Mouse (Mus musculus) heart, embryonic 10.5 days (tissue): Measurements from ENCODE around the gene Scyl3. TPM values are rescaled to one million over a fixed set of nuclear protein-coding genes. Genes with fewer than 3 reads are reported as not detected.
A peak's percentile ranks its signal among the peaks of the same experiment; 100 is the strongest.

Source experiments
- DNase-seq: peaks from one replicate; pipeline ENCODE4 v3.0.0-alpha.2; 2017; ENCODE audit warnings: low spot score
- H3K27ac ChIP-seq: fragments of 300-500 bp; sonication (generic); 2 replicates; pipeline ENCODE4 v1.5.1; 2016; ENCODE audit warnings: mild to moderate bottlenecking
- H3K27me3 ChIP-seq: fragments of 300-500 bp; sonication (generic); 2 replicates; pipeline ENCODE4 v1.6.1; 2016; ENCODE audit warnings: mild to moderate bottlenecking; ENCODE audit not compliant: poor library complexity, insufficient read depth, severe bottlenecking
- H3K36me3 ChIP-seq: fragments of 300-500 bp; sonication (generic); 2 replicates; pipeline ENCODE4 v1.6.1; 2016; ENCODE audit warnings: mild to moderate bottlenecking, moderate library complexity
- H3K4me1 ChIP-seq: fragments of 300-500 bp; sonication (generic); 2 replicates; pipeline ENCODE4 v1.6.1; 2016; ENCODE audit warnings: mild to moderate bottlenecking
- H3K4me3 ChIP-seq: fragments of 300-500 bp; sonication (generic); 2 replicates; pipeline ENCODE4 v1.5.1; 2016; ENCODE audit warnings: mild to moderate bottlenecking, moderate library complexity
- H3K9me3 ChIP-seq: fragments of 300-500 bp; sonication (generic); 2 replicates; pipeline ENCODE4 v1.6.1; 2016; ENCODE audit warnings: mild to moderate bottlenecking, moderate library complexity
- WGBS: fragments of 180-500 bp; shearing (Covaris S2); methylation state at CpG from one replicate; pipeline ENCODE4 v1.1.7; 2016; 5-methylcytosine and 5-hydroxymethylcytosine counted together
- polyA plus RNA-seq: library from polyadenylated mRNA; unstranded; fragments of >200 nt; fragmentation: Nextera tagmentation; extraction: Ambion mirVana; gene quantifications from 2 replicates; pipeline ENCODE4 v1.2.1, GENCODE M21; 2016

Gene Scyl3
- polyA plus RNA-seq: 11.4 and 16.4 TPM in 2 replicates

DNA sequence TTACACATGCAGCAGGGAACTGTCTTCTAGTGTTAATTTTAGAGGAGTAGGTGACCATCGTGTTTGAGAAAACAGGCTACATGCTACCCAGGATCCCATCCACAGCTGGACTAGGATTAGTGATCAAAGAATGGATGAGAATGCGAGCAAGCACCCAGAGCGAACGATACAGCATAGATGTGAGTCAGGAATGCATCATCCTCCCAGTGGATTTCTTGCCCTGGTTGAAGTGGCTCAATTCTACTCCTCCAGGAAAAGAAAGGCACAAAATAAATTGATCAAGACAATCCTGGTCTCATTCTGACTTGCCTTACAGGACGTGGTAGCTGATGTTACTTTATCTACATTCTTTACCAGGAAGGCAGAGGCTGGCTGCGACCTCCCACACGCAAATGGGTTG is at the start of gene Scyl3:
TSS of gene Scyl3 (plus strand) at position 255 of the 400 bp plus-strand sequence.
- DNase-seq: no peak
- H3K27ac ChIP-seq: peak within 1 kb of the TSS; percentile 92
- no peaks in the 10 kb centered on the region for H3K9me3 ChIP-seq
- H3K4me3 ChIP-seq: peak within 1 kb of the TSS; percentile 91
- H3K36me3 ChIP-seq: 0 out of 2 replicates have a peak, but pooled peaks cover 7% of the 10 kb centered on the region
- no peaks in the 10 kb centered on the region for H3K27me3 ChIP-seq
- peaks cover 22% of the 10 kb centered on the region for H3K4me1 ChIP-seq
- 72% methylated on average over 7 of the region's 7 CpGs for WGBS

DNA sequence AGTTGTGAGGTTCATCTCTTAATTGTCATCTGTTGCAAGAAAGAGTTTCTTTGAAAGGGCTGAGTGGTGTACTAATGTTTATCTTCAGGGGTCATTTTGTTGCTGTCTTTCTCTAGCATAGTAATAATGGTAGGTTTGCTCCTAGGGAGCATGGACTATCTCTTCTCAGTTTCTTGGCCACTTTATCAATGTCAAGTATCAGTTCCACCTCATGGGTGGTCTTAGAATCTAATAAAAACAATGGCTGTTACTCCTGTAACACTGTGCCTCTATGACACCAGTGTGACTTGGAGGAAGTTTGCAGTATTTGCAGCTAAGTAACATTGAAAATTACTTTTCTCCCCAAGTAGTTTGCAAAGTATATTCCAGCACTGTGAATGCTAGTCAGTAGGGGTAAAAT is 39.3 kb upstream of the Scyl3 start:
- H3K9me3 ChIP-seq: no peaks in the 10 kb centered on the region
- H3K4me3 ChIP-seq: no peak overlapping the region
- DNase-seq: no peak
- H3K36me3 ChIP-seq: no peaks in the 10 kb centered on the region
- H3K4me1 ChIP-seq: no peaks in the 10 kb centered on the region
- H3K27me3 ChIP-seq: no peaks in the 10 kb centered on the region
- H3K27ac ChIP-seq: no peak overlapping the region

DNA sequence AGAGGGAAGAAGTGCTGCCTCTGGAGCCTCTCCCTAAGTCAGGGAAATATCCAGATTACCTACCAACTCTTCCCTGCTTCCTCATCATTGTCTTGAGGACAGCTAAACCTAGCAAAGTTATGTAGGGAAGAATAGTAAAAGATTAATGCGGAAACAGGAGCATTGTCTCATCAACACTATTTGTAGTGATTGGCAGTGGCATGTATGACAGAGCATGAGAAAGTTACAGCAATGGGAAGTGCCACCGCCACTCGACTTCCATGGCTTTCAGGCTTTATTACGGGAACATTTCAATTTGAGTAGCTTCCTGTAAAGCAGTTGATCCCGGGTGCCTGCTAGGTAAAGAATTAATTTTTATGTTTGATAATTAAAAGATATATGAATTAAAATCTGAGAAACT is 35.6 kb upstream of the Scyl3 start:
- no peaks in the 10 kb centered on the region for H3K4me1 ChIP-seq
- H3K27me3 ChIP-seq: no peaks in the 10 kb centered on the region
- no peak for DNase-seq
- H3K4me3 ChIP-seq: no peak overlapping the region
- 89% methylated on average over 5 of the region's 5 CpGs for WGBS
- H3K9me3 ChIP-seq: no peaks in the 10 kb centered on the region
- no peak overlapping the region for H3K27ac ChIP-seq
- H3K36me3 ChIP-seq: no peaks in the 10 kb centered on the region

DNA sequence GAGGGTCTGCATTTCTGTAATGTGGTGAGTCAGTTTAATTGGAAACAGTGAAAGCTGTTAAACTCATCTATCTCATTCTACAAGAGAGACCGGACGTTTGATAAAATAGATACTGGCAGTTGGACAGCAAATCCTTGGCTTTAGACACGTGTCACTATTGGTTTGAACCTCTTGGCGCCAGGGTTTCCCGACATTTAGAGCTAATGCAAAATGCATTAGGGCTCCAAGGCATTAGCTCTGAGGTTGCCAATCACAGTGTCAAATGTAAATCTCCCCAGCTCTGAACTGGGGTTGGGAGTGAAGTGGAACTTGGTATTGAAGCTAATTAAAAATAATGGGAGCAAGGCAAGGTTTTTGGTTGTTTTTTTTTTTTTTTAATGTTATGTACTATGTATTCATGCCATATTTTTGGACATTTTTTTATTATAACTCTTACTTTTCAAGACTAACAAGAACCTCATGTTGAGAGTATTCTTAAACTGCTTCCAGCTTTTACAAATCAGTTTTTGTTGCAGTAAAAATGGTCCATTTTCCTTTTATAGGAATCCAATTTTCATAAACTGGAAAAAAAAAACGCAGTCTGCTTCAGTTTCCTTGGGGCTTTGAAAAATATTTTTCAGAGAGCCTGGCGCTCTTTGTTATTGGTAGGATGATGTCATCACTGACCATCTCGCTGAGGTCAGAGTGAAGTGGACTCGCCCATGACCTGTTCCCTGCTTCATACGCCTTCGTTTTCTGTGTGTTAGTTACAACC is 34.9 kb upstream of the Scyl3 start:
- 80% methylated on average over 11 of the region's 11 CpGs for WGBS

DNA sequence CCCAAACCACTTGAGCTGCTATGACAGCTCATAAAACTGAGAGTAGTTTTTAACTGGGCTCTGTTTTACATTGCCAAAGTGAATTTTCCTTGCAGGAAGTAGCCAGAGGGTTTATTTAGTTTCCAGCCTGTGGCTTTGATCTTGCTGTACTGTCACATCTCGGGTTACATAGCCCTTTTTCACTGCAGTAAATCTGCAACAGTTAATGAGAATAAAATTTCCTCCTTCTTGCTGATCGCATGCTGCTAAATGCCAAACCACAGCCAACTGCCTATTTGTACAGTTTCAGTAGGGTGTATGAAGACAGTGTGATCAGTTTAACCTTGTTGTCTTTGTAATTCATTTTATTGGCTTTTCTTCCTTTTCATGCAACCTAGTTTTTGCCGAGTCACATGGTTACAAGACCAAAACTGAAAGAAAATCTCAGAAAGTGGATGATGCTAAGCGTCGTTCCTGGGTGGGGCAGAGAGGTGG is 30.6 kb upstream of the Scyl3 start:
- WGBS: 65% methylated on average over 5 of the region's 5 CpGs
- no peak overlapping the region for H3K4me3 ChIP-seq
- H3K4me1 ChIP-seq: no peaks in the 10 kb centered on the region
- DNase-seq: no peak
- H3K27ac ChIP-seq: no peak overlapping the region
- H3K27me3 ChIP-seq: no peaks in the 10 kb centered on the region
- H3K9me3 ChIP-seq: no peaks in the 10 kb centered on the region
- no peaks in the 10 kb centered on the region for H3K36me3 ChIP-seq

More for the DNA sequence above, 34.9 kb upstream of the Scyl3 start:
- Histone ChIP-seq H3K36me3 (no peaks in the 10 kb centered on the region), H3K9me3 (no peaks in the 10 kb centered on the region), H3K27me3 (no peaks in the 10 kb centered on the region), H3K4me3 (no peak overlapping the region), H3K27ac (no peak overlapping the region), H3K4me1 (no peaks in the 10 kb centered on the region)
- DNase-seq: no peak

DNA sequence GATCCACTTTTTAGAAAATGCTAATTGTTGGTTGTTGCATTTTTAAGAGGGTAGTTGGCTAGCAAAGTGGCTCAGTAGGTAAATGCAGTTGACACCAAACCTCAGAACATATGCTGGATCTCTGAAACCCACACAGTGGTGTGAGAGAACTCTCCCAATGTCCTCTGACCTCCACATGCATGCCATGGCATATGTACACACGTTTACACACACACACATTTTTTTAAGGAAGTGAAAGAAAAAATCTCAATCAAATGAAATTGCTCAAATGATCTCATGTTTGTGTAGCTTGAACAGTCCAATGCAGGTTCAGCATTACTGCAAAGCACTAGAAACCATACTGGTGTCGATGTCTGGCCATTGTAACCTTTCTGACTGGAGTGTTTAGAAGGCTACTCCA is 29.3 kb upstream of the Scyl3 start:
- H3K4me1 ChIP-seq: no peaks in the 10 kb centered on the region
- no peak overlapping the region for H3K27ac ChIP-seq
- H3K27me3 ChIP-seq: no peaks in the 10 kb centered on the region
- no peaks in the 10 kb centered on the region for H3K36me3 ChIP-seq
- 84% methylated on average over 2 of the region's 2 CpGs for WGBS
- no peak for DNase-seq
- H3K4me3 ChIP-seq: no peak overlapping the region
- H3K9me3 ChIP-seq: no peaks in the 10 kb centered on the region

DNA sequence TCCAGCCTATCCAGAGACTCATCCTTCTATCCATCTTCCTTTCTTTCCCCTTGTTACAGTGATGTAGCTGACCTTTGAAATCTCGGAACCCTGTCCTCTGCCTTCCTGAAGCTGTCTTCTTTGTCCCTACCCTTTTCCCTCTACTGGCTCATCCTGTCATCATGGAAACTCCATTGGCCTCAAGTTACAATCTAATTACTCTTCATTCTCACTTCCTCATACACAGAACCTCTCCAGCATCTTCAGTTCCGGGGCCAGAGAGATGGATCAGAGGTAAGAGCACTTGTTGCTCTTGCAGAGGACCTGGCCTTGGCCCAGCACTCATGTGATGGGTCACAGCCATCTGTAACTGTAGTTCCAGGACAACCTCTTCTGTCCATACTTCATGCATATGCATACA is 28.7 kb upstream of the Scyl3 start:
- no peaks in the 10 kb centered on the region for H3K4me1 ChIP-seq
- no peak for DNase-seq
- H3K27ac ChIP-seq: no peak overlapping the region
- no peak overlapping the region for H3K4me3 ChIP-seq
- no peaks in the 10 kb centered on the region for H3K27me3 ChIP-seq
- H3K9me3 ChIP-seq: no peaks in the 10 kb centered on the region
- WGBS: 74% methylated on average over 2 of the region's 2 CpGs
- no peaks in the 10 kb centered on the region for H3K36me3 ChIP-seq

DNA sequence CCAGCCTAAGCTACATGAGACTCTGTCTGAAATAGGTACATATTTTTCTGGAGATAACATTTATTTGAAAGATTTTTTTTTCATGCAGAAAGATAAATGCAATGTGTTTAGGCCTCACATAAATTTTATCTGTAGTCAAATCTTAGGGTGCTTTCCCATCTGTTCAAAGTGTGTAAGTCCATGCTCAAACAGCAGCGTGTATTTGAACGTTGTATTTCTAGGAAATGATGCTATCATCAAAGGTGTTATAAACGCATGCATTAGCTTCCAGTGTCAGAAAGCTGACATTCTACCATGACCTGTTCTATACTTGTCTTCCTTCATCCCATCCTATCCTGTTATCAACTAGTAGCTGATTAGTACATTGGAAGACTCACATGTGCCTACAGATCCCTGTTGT is 25.5 kb upstream of the Scyl3 start:
- Histone ChIP-seq H3K27me3 (no peaks in the 10 kb centered on the region), H3K4me1 (peaks cover 2% of the 10 kb centered on the region; the same call in 1 of the 2 replicates), H3K4me3 (no peak overlapping the region), H3K27ac (no peak overlapping the region), H3K9me3 (no peaks in the 10 kb centered on the region), H3K36me3 (no peaks in the 10 kb centered on the region)
- no peak for DNase-seq
- 86% methylated on average over 3 of the region's 3 CpGs for WGBS

DNA sequence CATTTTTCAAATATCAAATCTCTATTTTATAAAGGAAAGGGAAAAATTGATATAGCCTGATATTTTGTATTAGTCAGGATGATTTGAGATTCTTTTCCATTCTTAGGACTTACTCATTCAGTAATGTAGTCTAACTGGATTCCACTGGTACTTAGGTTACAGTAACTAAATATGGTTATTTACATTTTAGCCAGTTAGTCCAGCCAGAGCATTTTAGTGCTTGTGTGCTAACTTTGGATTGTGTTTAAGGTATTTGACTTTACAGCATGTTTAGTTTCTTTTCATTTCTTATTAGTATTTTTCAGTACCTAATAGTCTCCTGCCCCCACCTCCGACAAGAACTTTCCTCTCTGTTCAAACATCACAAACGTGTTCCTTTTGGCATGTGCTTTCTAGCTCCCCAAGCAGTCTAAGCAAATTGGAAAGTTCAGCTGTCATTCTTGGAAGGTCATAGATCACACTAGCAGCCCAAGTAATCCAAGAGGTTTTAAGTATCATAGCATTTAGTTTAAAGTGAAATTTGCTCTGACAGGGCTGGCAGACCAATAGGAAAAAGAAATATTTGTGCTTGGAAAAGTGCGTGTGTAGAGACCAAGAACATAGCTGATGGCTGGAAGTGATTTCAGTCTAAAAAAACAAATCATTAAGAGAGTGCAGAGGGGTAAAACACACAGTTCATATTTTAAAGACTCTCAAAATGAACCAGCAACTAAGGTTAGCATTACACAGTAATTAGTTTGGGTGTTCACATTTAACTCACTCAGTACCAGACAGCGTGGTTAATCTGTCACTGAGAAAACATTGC is 21.7 kb upstream of the Scyl3 start:
- peaks cover 4% of the 10 kb centered on the region; the same call in 1 of the 2 replicates for H3K4me1 ChIP-seq
- no peak overlapping the region for H3K27ac ChIP-seq
- no peaks in the 10 kb centered on the region for H3K9me3 ChIP-seq
- DNase-seq: no peak
- WGBS: 58% methylated on average over 4 of the region's 4 CpGs
- no peaks in the 10 kb centered on the region for H3K27me3 ChIP-seq
- no peak overlapping the region for H3K4me3 ChIP-seq
- no peaks in the 10 kb centered on the region for H3K36me3 ChIP-seq

DNA sequence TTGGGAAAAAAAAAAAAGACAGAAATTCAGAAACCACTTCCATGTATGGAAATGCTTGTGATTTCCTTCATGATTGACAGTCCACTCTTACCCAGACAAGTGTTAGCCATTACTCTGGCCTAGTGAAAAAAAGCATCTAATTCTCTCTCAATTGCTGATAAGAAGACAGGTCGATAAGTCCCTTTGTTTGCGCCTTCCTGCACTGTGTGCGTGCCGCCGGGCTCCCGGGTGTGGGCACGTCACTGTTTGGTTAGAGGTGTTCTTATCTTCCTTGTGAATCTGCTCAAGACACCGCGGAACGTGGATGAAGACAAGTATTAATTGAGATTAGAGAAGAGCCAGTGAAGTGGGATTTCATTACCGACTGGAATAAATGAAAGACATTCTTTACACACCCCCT is 20.5 kb upstream of the Scyl3 start:
- no peaks in the 10 kb centered on the region for H3K27me3 ChIP-seq
- peak overlapping the region; percentile 9; the same call in 1 of the 2 replicates for H3K4me3 ChIP-seq
- H3K9me3 ChIP-seq: no peaks in the 10 kb centered on the region
- H3K27ac ChIP-seq: no peak overlapping the region
- 25% methylated on average over 11 of the region's 11 CpGs for WGBS
- DNase-seq: no peak
- H3K4me1 ChIP-seq: peaks cover 4% of the 10 kb centered on the region; the same call in 1 of the 2 replicates
- H3K36me3 ChIP-seq: no peaks in the 10 kb centered on the region

DNA sequence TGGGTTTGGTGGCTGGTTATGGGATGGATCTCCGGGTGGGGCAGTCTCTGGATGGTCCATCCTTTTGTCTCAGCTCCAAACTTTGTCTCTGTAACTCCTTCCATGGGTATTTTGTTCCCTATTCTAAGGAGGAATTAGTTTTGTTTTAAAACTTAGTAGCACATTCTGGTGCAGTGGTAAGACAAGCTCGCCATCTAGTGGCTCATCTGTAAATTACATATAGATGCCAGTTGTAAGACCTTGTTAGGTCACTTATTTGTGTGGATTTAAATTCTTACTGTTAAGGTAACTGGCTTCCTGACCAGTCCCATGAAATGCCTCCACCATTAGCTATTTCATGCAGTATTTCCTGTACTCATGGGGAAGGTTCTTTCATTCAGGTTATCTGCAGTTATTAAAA is 18.6 kb upstream of the Scyl3 start:
- Histone ChIP-seq H3K4me1 (peaks cover 4% of the 10 kb centered on the region; the same call in 1 of the 2 replicates), H3K4me3 (no peak overlapping the region), H3K27ac (no peak overlapping the region), H3K36me3 (no peaks in the 10 kb centered on the region), H3K9me3 (no peaks in the 10 kb centered on the region), H3K27me3 (no peaks in the 10 kb centered on the region)
- no peak for DNase-seq
- 2% methylated on average over 2 of the region's 2 CpGs for WGBS

DNA sequence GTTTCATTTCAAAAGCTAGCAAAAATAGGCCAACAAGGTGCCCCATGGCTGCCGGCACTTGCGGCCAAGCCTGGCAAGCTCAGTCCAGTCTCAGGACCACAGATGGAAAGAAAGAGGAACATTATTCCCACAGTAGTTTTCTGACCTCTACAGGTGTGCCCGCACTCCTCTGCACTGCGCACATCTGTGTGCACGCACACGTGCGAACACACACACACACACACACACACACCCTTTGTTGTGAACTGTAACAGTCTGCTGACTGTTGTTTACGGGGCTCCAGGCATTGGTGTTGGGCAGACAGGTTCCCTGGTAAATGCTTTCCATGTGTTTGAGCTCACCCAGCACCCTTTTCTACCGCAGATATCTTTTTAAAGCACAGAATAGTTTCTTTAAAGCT is 18.1 kb upstream of the Scyl3 start:
- Histone ChIP-seq H3K27ac (no peak overlapping the region), H3K36me3 (no peaks in the 10 kb centered on the region), H3K4me1 (peaks cover 4% of the 10 kb centered on the region; the same call in 1 of the 2 replicates), H3K9me3 (no peaks in the 10 kb centered on the region), H3K27me3 (no peaks in the 10 kb centered on the region), H3K4me3 (no peak overlapping the region)
- DNase-seq: no peak
- 85% methylated on average over 9 of the region's 9 CpGs for WGBS

DNA sequence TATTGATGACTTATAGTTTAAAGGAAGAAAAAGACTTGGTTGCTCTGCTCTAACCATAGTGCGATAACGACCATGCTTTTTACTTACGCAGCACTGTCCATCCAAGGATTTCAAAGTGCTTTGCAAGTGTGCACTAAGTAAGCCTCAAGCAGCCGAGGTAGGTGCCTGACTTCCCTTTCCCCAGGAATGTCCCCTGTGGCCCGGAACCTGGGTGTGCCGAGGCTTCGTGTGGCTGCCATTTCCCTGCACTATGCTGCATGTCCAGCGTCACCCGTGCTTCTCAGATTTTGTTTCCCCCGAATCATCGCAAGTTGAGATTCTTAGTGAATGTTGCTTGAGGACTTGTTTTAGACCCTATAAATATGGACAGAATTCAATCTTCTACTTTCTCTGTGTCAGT is 16.9 kb upstream of the Scyl3 start:
- peaks cover 3% of the 10 kb centered on the region; the same call in 1 of the 2 replicates for H3K36me3 ChIP-seq
- no peaks in the 10 kb centered on the region for H3K27me3 ChIP-seq
- no peak overlapping the region for H3K4me3 ChIP-seq
- H3K9me3 ChIP-seq: no peaks in the 10 kb centered on the region
- no peak for DNase-seq
- peaks cover 4% of the 10 kb centered on the region; the same call in 1 of the 2 replicates for H3K4me1 ChIP-seq
- H3K27ac ChIP-seq: no peak overlapping the region
- 90% methylated on average over 11 of the region's 11 CpGs for WGBS
